In genomic region chr2:118763469-118763868, GRCm38 (mm10) we compare ENCODE assay signal across 9 mouse cellular contexts. TPM values are rescaled to one million over a fixed set of nuclear protein-coding genes. Genes with fewer than 3 reads are reported as not detected.
DNase-seq lines count a peak whose midpoint lies in the region; ATAC-seq and TF ChIP-seq lines count a peak whose summit lies in the region.
"Had no signal": no experiment of that assay in that cellular context is flagged by ENCODE, and none has a peak within 500 bp of the region (broad histone marks: within the 10 kb centered on the region; RNA-seq: fewer than 3 reads in every experiment).

No protein-coding gene starts in this region.

- no peaks in the 10 kb centered on the region for H3K36me3 ChIP-seq in neural tube, embryonic 13.5 days
- no peaks in the 10 kb centered on the region for H3K36me3 ChIP-seq in forebrain, embryonic 14.5 days (ENCODE audit: control insufficient read depth, insufficient read depth, low read length)
- no peaks in the 10 kb centered on the region for H3K36me3 ChIP-seq in hindbrain, postnatal 0 days (ENCODE audit: insufficient read depth, low read length)
- no peaks in the 10 kb centered on the region for H3K36me3 ChIP-seq in lung, embryonic 15.5 days

- no peak overlapping the region for H3K4me3 ChIP-seq in neural tube, embryonic 13.5 days
- no peak overlapping the region for H3K4me3 ChIP-seq in forebrain, embryonic 14.5 days (ENCODE audit: low read depth, low read length)
- no peak overlapping the region for H3K4me3 ChIP-seq in hindbrain, postnatal 0 days (ENCODE audit: low read length)
- no peak overlapping the region for H3K4me3 ChIP-seq in lung, embryonic 15.5 days

- peak overlapping the region; percentile 98 for H3K27ac ChIP-seq in neural tube, embryonic 13.5 days (replicated peaks)
- H3K27ac ChIP-seq in forebrain, embryonic 14.5 days (ENCODE audit: low read depth, low read length): no peak overlapping the region
- H3K27ac ChIP-seq in hindbrain, postnatal 0 days: peak overlapping the region; percentile 79; the same call in 1 of the 2 replicates
- H3K27ac ChIP-seq in lung, embryonic 15.5 days: peak overlapping the region; percentile 91

- no peak for ATAC-seq in neural tube, embryonic 13.5 days (ENCODE audit: low read depth)
- ATAC-seq in forebrain, embryonic 14.5 days: no peak
- ATAC-seq in hindbrain, postnatal 0 days: no peak
- ATAC-seq in lung, embryonic 15.5 days (ENCODE audit: borderline replicate concordance, extremely low read depth, low FRiP score, low TSS enrichment): no peak

- no peaks in the 10 kb centered on the region for H3K9me3 ChIP-seq in neural tube, embryonic 13.5 days
- no peaks in the 10 kb centered on the region for H3K9me3 ChIP-seq in forebrain, embryonic 14.5 days (replicated peaks; ENCODE audit: control insufficient read depth, low read length)
- no peaks in the 10 kb centered on the region for H3K9me3 ChIP-seq in hindbrain, postnatal 0 days (ENCODE audit: low read length)
- H3K9me3 ChIP-seq in lung, embryonic 15.5 days: no peaks in the 10 kb centered on the region

- H3K4me1 ChIP-seq in neural tube, embryonic 13.5 days (replicated peaks): peaks cover 51% of the 10 kb centered on the region
- H3K4me1 ChIP-seq in forebrain, embryonic 14.5 days (ENCODE audit: control insufficient read depth, insufficient read depth, low read length): peaks cover 29% of the 10 kb centered on the region
- H3K4me1 ChIP-seq in hindbrain, postnatal 0 days (ENCODE audit: insufficient read depth, low read length): peaks cover 23% of the 10 kb centered on the region
- peaks cover 39% of the 10 kb centered on the region for H3K4me1 ChIP-seq in lung, embryonic 15.5 days

- no peak for TF ChIP-seq CTCF in hindbrain, postnatal 0 days (IDR thresholded peaks at IDR 0.05; ENCODE audit: low read depth)

- DNase-seq in neural tube, embryonic 10.5 days (ENCODE audit: extremely low spot score, low spot score): no peak
- DNase-seq in forebrain, embryonic 14.5 days (ENCODE audit: low spot score): no peak
- no peak for DNase-seq in hindbrain, postnatal 0 days (ENCODE audit: low spot score)
- no peak for DNase-seq in cerebellum, postnatal 4 days (ENCODE audit: low spot score in 2 of 2)
- DNase-seq in cerebellum, postnatal 36 days: no peak
- no peak for DNase-seq in spleen, adult 12 weeks (ENCODE audit: low spot score)

- 66% methylated on average over 7 of the region's 7 CpGs for WGBS in neural tube, embryonic 13.5 days
- WGBS in forebrain, embryonic 14.5 days: 69% methylated on average over 7 of the region's 7 CpGs
- WGBS in hindbrain, postnatal 0 days: 62% methylated on average over 7 of the region's 7 CpGs
- 58% methylated on average over 7 of the region's 7 CpGs for WGBS in lung, embryonic 15.5 days

- no peak overlapping the region for H3K4me2 ChIP-seq in neural tube, embryonic 13.5 days
- H3K4me2 ChIP-seq in forebrain, embryonic 14.5 days (ENCODE audit: low read length): no peak overlapping the region
- H3K4me2 ChIP-seq in hindbrain, postnatal 0 days (ENCODE audit: low read depth, low read length): no peak overlapping the region
- H3K4me2 ChIP-seq in lung, embryonic 15.5 days: no peak overlapping the region

- 0 out of 2 replicates have a peak, but pooled peaks cover 4% of the 10 kb centered on the region for H3K27me3 ChIP-seq in neural tube, embryonic 13.5 days
- H3K27me3 ChIP-seq in forebrain, embryonic 14.5 days (replicated peaks; ENCODE audit: control insufficient read depth, insufficient read depth, low read length): no peaks in the 10 kb centered on the region
- H3K27me3 ChIP-seq in hindbrain, postnatal 0 days (ENCODE audit: insufficient read depth, low read length): no peaks in the 10 kb centered on the region
- H3K27me3 ChIP-seq in lung, embryonic 15.5 days: no peaks in the 10 kb centered on the region; the same call in 1 of the 2 replicates

- 0 out of 2 replicates have a peak overlapping the region, but pooled peaks have one; percentile 66 for H3K9ac ChIP-seq in neural tube, embryonic 13.5 days
- 0 out of 2 replicates have a peak overlapping the region, but pooled peaks have one; percentile 14 for H3K9ac ChIP-seq in forebrain, embryonic 14.5 days (ENCODE audit: low read length)
- no peak overlapping the region for H3K9ac ChIP-seq in hindbrain, postnatal 0 days (replicated peaks; ENCODE audit: low read length)
- no peak overlapping the region for H3K9ac ChIP-seq in lung, embryonic 15.5 days

RNA-seq across cellular contexts. Expression of gene Ccdc9b, which starts 1.0 kb away (rescaled TPM):
- 1.2 and 1.4 TPM in 2 replicates for polyA plus RNA-seq in neural tube, embryonic 13.5 days (2015; fragmentation: Nextera tagmentation; extraction: Ambion mirVana)
- 1.0 and 1.2 TPM in 2 replicates for polyA plus RNA-seq in forebrain, embryonic 14.5 days (2014; fragmentation: Nextera tagmentation; extraction: Ambion mirVana)
- 1.4 and 3.9 TPM in 2 replicates for total RNA-seq in hindbrain, postnatal 0 days (2014; rRNA removed)
- 0.70 and 0.84 TPM in 2 replicates for polyA plus RNA-seq in hindbrain, postnatal 0 days (2015; fragmentation: Nextera tagmentation; extraction: Ambion mirVana)
- polyA plus RNA-seq in lung, embryonic 15.5 days (2015; fragmentation: Nextera tagmentation; extraction: Ambion mirVana): 0.98 and 1.2 TPM in 2 replicates

RNA-seq across cellular contexts. Expression of gene Phgr1, which starts 9.1 kb away (rescaled TPM):
- not detected in 2 replicates for polyA plus RNA-seq in neural tube, embryonic 13.5 days (2015; fragmentation: Nextera tagmentation; extraction: Ambion mirVana)
- polyA plus RNA-seq in forebrain, embryonic 14.5 days (2014; fragmentation: Nextera tagmentation; extraction: Ambion mirVana): not detected in 2 replicates
- total RNA-seq in hindbrain, postnatal 0 days (2014; rRNA removed): not detected in 2 replicates
- not detected in 2 replicates for polyA plus RNA-seq in hindbrain, postnatal 0 days (2015; fragmentation: Nextera tagmentation; extraction: Ambion mirVana)
- not detected in 2 replicates for polyA plus RNA-seq in lung, embryonic 15.5 days (2015; fragmentation: Nextera tagmentation; extraction: Ambion mirVana)
- polyA plus RNA-seq: limb, embryonic 14.5 days had no signal

RNA-seq across cellular contexts. Expression of gene Disp2, which starts 16.1 kb away (rescaled TPM):
- polyA plus RNA-seq in neural tube, embryonic 13.5 days (2015; fragmentation: Nextera tagmentation; extraction: Ambion mirVana): 39.9 and 40.7 TPM in 2 replicates
- polyA plus RNA-seq in forebrain, embryonic 14.5 days (2014; fragmentation: Nextera tagmentation; extraction: Ambion mirVana): 18.0 and 24.5 TPM in 2 replicates
- total RNA-seq in hindbrain, postnatal 0 days (2014; rRNA removed): 175 and 188 TPM in 2 replicates
- polyA plus RNA-seq in hindbrain, postnatal 0 days (2015; fragmentation: Nextera tagmentation; extraction: Ambion mirVana): 56.4 and 70.4 TPM in 2 replicates
- 0.76 and 0.89 TPM in 2 replicates for polyA plus RNA-seq in lung, embryonic 15.5 days (2015; fragmentation: Nextera tagmentation; extraction: Ambion mirVana)

RNA-seq across cellular contexts. Expression of gene Inafm2, which starts 17.9 kb away (rescaled TPM):
- polyA plus RNA-seq in neural tube, embryonic 13.5 days (2015; fragmentation: Nextera tagmentation; extraction: Ambion mirVana): 23.7 and 25.3 TPM in 2 replicates
- polyA plus RNA-seq in forebrain, embryonic 14.5 days (2014; fragmentation: Nextera tagmentation; extraction: Ambion mirVana): 32.1 and 33.7 TPM in 2 replicates
- total RNA-seq in hindbrain, postnatal 0 days (2014; rRNA removed): 19.8 and 21.1 TPM in 2 replicates
- polyA plus RNA-seq in hindbrain, postnatal 0 days (2015; fragmentation: Nextera tagmentation; extraction: Ambion mirVana): 18.9 TPM in 2 replicates
- polyA plus RNA-seq in lung, embryonic 15.5 days (2015; fragmentation: Nextera tagmentation; extraction: Ambion mirVana): 18.3 and 18.4 TPM in 2 replicates

RNA-seq across cellular contexts. Expression of gene Plcb2, which starts 35.2 kb away (rescaled TPM):
- polyA plus RNA-seq in neural tube, embryonic 13.5 days (2015; fragmentation: Nextera tagmentation; extraction: Ambion mirVana): 0.46 and 0.61 TPM in 2 replicates
- polyA plus RNA-seq in forebrain, embryonic 14.5 days (2014; fragmentation: Nextera tagmentation; extraction: Ambion mirVana): 0.48 and 0.57 TPM in 2 replicates
- 1.7 and 4.5 TPM in 2 replicates for total RNA-seq in hindbrain, postnatal 0 days (2014; rRNA removed)
- polyA plus RNA-seq in hindbrain, postnatal 0 days (2015; fragmentation: Nextera tagmentation; extraction: Ambion mirVana): 0.61 and 0.69 TPM in 2 replicates
- polyA plus RNA-seq in lung, embryonic 15.5 days (2015; fragmentation: Nextera tagmentation; extraction: Ambion mirVana): 1.5 and 2.5 TPM in 2 replicates

Comparison
In these comparisons a context has a peak if more than half of its experiments do, and no peak if none do; other contexts are left out.
1. H3K9ac ChIP-seq: peak in neural tube, embryonic 13.5 days (single experiment) and forebrain, embryonic 14.5 days (single experiment); none in hindbrain, postnatal 0 days (single experiment) and lung, embryonic 15.5 days (single experiment).
2. RNA of gene Disp2, which starts 16.1 kb away (polyA plus RNA-seq): 56.4 to 70.4 TPM in hindbrain, postnatal 0 days, 39.9 to 40.7 TPM in neural tube, embryonic 13.5 days and 18.0 to 24.5 TPM in forebrain, embryonic 14.5 days; 0.76 to 0.89 TPM in lung, embryonic 15.5 days; every median in the first group is over 10 times any median in the second.